Mouse (Mus musculus) thymus, adult 2 months (tissue): Measurements from ENCODE around the gene Kpna4.

ENCODE experiments used
- CTCF ChIP-seq: fragments of 200-500 bp; IDR thresholded peaks from 2 replicates; pipeline ENCODE4 v1.5.1; 2012; ENCODE audit warnings: mild to moderate bottlenecking, control low read depth, low read length, moderate library complexity, borderline replicate concordance; ENCODE audit not compliant: control insufficient read depth, poor library complexity, insufficient read depth; ENCODE audit errors: extremely low read depth
- POLR2A ChIP-seq: fragments of 200-500 bp; IDR thresholded peaks from 2 replicates; pipeline ENCODE4 v1.6.1; 2012; ENCODE audit warnings: mild to moderate bottlenecking, low read length, control low read depth, moderate library complexity; ENCODE audit not compliant: control insufficient read depth, poor library complexity, insufficient read depth; ENCODE audit errors: extremely low read depth

GRCm38 (mm10) chr3:69051894-69052293 lies 75.0 kb downstream of the Kpna4 start:
- TF ChIP-seq CTCF = no peak
- no peak for TF ChIP-seq POLR2A
